Mouse (Mus musculus) embryonic facial prominence, embryonic 10.5 days (tissue): Measurements from ENCODE around the gene Unc13c. TPM values are rescaled to one million over a fixed set of nuclear protein-coding genes. Genes with fewer than 3 reads are reported as not detected.

Experiments used
- DNase-seq: peaks from one replicate; pipeline ENCODE4 v3.0.0-alpha.2; 2017; ENCODE audit warnings: low spot score
- H3K27ac ChIP-seq: fragments of 300-500 bp; sonication (generic); replicated peaks from 2 replicates; pipeline ENCODE4 v1.5.1; 2016; ENCODE audit warnings: mild to moderate bottlenecking
- H3K27me3 ChIP-seq: fragments of 300-500 bp; sonication (generic); replicated peaks from 2 replicates; pipeline ENCODE4 v1.6.1; 2016; ENCODE audit warnings: low read depth, mild to moderate bottlenecking; ENCODE audit not compliant: poor library complexity, severe bottlenecking
- H3K36me3 ChIP-seq: fragments of 300-500 bp; sonication (generic); replicated peaks from 2 replicates; pipeline ENCODE4 v1.6.1; 2016; ENCODE audit warnings: mild to moderate bottlenecking, moderate library complexity
- H3K4me1 ChIP-seq: fragments of 300-500 bp; sonication (generic); 2 replicates; pipeline ENCODE4 v1.6.1; 2016
- H3K4me3 ChIP-seq: fragments of 300-500 bp; sonication (generic); 2 replicates; pipeline ENCODE4 v1.5.1; 2016; ENCODE audit warnings: mild to moderate bottlenecking, moderate library complexity
- H3K9me3 ChIP-seq: fragments of 300-500 bp; sonication (generic); 2 replicates; pipeline ENCODE4 v1.6.1; 2016; ENCODE audit warnings: mild to moderate bottlenecking
- WGBS: fragments of 180-500 bp; shearing (Covaris S2); methylation state at CpG from one replicate; pipeline ENCODE4 v1.1.7; 2016; 5-methylcytosine and 5-hydroxymethylcytosine counted together
- polyA plus RNA-seq: library from polyadenylated mRNA; unstranded; fragments of >200 nt; fragmentation: Nextera tagmentation; extraction: Ambion mirVana; gene quantifications from 2 replicates; pipeline ENCODE4 v1.2.1, GENCODE M21; 2016

Unc13c gene
- polyA plus RNA-seq, 1 experiment from 2014 or later: 0.17 TPM

DNA sequence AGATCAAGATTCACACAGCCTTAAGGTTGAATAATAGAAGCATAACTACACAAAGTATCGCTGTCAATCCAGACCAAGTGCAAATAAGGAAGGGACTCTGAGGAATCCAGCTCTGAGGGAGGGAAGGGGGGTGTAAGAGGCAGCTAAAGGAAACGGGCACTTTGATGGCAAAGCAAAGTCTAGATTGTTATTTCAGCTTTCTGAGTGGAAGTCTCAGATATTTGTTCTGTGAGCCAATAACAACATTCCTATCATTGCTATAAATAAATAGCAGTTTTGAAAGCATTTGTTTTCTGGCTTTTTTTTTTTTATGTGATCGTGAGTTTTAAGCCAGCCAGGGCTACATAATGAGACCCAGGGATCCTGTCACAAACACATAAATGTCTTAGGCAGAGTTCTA is 114.5 kb downstream of the Unc13c start:
- Histone ChIP-seq H3K27me3 (no peaks in the 10 kb centered on the region), H3K27ac (no peak overlapping the region), H3K36me3 (no peaks in the 10 kb centered on the region), H3K9me3 (no peaks in the 10 kb centered on the region), H3K4me3 (no peak overlapping the region), H3K4me1 (no peaks in the 10 kb centered on the region)
- no peak for DNase-seq
- 63% methylated on average over 3 of the region's 3 CpGs for WGBS

DNA sequence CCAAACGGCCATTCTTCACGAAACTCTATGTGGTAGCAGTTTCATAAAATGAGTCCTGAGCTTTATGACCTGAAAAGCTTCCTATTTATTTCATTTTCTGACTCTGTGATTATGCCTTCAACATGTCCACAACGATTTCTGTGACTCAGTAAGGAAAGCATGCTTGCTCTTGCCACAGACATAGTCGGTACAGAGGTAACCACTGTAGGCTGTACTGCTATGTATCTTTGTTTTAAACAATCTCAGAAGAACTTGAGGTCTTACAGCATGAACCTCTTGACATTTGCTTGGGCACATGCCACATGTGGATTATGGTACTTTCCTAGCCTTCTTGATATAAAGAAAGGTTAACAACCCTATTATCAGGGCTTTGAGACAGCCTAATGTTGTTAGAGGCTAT is 162.1 kb downstream of the Unc13c start:
- DNase-seq: no peak
- Histone ChIP-seq H3K9me3 (no peaks in the 10 kb centered on the region), H3K4me3 (no peak overlapping the region), H3K36me3 (no peaks in the 10 kb centered on the region), H3K27me3 (no peaks in the 10 kb centered on the region), H3K27ac (no peak overlapping the region), H3K4me1 (no peaks in the 10 kb centered on the region)
- WGBS: 81% methylated on average over 4 of the region's 4 CpGs

DNA sequence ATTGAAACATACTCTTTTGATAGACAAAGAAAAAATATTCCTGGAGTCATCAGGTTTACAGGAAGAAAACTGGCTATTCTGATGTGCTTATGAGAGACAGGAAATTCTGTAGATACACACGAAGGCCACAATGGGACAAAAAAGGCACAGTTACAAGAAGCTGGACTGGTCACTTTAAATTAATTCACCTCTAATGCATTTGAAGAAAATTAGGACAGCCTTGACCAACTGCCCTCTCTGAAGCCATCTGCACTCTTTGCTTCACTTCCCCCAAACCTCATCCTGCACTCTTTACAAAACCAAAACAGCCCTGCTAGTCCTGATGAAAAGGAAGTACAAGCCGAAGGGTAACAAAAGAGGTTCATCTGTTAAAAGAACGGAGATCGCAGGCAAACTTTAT is 194.2 kb downstream of the Unc13c start:
- H3K4me1 ChIP-seq: no peaks in the 10 kb centered on the region
- no peaks in the 10 kb centered on the region for H3K27me3 ChIP-seq
- H3K4me3 ChIP-seq: no peak overlapping the region
- H3K27ac ChIP-seq: no peak overlapping the region
- no peaks in the 10 kb centered on the region for H3K36me3 ChIP-seq
- no peak for DNase-seq
- H3K9me3 ChIP-seq: no peaks in the 10 kb centered on the region
- 67% methylated on average over 4 of the region's 4 CpGs for WGBS

DNA sequence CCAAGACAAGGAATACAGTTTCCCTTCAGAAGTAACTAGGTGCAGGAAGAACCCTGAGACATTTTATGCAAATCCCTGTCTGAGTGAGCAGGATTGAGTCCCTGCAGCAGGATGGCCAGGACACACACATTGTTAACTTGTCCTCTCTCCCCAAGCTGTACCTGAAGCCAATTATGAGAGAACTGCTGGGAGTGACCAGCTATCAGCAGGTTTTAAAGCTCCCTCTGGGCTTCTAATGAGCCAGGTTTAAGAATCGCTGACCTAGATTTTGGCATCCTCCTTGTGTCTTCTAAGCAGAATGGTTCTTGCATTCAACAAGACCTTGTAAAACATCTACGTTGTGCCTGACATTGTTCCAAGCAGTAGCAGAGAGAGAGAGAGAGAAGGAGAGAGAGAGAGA is 213.6 kb downstream of the Unc13c start:
- no peak overlapping the region for H3K27ac ChIP-seq
- 90% methylated on average over 2 of the region's 2 CpGs for WGBS
- H3K4me3 ChIP-seq: no peak overlapping the region

DNA sequence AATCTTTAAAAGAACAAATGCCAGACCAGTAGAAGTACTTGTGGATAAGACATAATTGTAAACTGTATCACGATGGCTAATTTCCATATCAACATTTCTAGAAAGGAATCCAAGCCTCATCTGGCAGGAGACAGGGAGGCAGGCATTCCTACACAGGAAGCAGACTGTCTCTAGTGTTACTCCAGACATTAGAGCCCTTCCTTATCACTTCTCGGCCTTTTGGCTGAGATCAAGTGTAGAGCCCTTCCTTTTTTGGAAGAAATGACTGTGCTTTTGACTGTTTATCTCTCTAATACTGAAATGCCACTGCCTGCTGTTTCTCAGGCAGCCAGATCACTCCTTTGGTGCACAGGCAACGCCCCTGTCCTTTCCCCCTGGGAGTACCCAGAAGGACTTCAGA is 215.3 kb downstream of the Unc13c start:
- DNase-seq: no peak
- H3K36me3 ChIP-seq: no peaks in the 10 kb centered on the region
- H3K27me3 ChIP-seq: no peaks in the 10 kb centered on the region
- no peak overlapping the region for H3K27ac ChIP-seq
- no peaks in the 10 kb centered on the region for H3K9me3 ChIP-seq
- no peak overlapping the region for H3K4me3 ChIP-seq
- no peaks in the 10 kb centered on the region for H3K4me1 ChIP-seq
- 65% methylated on average over 3 of the region's 3 CpGs for WGBS

More for the DNA sequence above, 213.6 kb downstream of the Unc13c start:
- Histone ChIP-seq H3K27me3 (no peaks in the 10 kb centered on the region), H3K9me3 (no peaks in the 10 kb centered on the region), H3K36me3 (no peaks in the 10 kb centered on the region), H3K4me1 (no peaks in the 10 kb centered on the region)
- no peak for DNase-seq

DNA sequence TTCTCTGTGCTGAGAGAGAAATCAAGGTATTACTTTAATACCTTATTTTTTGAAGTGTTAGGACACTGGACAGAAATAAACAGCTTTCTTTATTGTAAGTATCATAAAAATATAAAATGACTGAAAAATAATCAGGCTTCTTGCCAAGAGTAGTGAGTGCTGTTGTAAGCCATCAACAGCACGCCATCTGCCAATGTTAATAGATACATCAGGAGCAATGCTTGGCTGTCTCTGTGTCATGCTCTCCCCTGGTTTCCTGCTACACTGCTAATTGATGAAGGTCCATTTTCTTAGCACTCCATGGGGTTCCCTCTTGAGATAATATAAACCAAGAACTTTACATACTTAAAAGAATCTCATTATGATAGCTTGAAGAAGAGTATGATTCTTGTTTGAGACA is 217.4 kb downstream of the Unc13c start:
- no peaks in the 10 kb centered on the region for H3K27me3 ChIP-seq
- no peak overlapping the region for H3K27ac ChIP-seq
- H3K4me1 ChIP-seq: no peaks in the 10 kb centered on the region
- H3K4me3 ChIP-seq: no peak overlapping the region
- DNase-seq: no peak
- H3K9me3 ChIP-seq: no peaks in the 10 kb centered on the region
- no peaks in the 10 kb centered on the region for H3K36me3 ChIP-seq
- whole genome bisulfite sequencing: 82% methylated on average over 1 of the region's 1 CpGs

DNA sequence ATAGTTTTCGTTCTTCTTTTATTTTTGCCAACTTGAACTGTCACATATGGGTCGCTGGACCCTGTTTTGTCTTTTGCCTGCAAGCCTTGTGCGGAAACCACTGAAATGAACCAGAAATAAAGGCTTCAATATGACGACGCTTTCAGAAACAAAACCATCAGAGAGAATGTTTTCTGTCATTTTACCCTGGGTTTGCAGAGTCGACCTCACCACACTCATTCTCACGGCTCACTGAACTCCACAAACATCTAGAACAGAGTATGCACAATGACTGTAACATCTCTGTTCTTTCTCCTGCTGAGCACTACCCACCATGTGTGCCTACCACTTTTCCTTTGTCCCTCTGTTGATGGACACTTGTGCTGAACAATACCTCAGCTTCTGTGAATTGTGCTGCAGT is 234.3 kb downstream of the Unc13c start:
- Histone ChIP-seq H3K27me3 (no peaks in the 10 kb centered on the region), H3K36me3 (no peaks in the 10 kb centered on the region), H3K9me3 (no peaks in the 10 kb centered on the region), H3K4me3 (no peak overlapping the region), H3K27ac (no peak overlapping the region), H3K4me1 (no peaks in the 10 kb centered on the region)
- 85% methylated on average over 7 of the region's 7 CpGs for whole genome bisulfite sequencing
- DNase-seq: no peak

DNA sequence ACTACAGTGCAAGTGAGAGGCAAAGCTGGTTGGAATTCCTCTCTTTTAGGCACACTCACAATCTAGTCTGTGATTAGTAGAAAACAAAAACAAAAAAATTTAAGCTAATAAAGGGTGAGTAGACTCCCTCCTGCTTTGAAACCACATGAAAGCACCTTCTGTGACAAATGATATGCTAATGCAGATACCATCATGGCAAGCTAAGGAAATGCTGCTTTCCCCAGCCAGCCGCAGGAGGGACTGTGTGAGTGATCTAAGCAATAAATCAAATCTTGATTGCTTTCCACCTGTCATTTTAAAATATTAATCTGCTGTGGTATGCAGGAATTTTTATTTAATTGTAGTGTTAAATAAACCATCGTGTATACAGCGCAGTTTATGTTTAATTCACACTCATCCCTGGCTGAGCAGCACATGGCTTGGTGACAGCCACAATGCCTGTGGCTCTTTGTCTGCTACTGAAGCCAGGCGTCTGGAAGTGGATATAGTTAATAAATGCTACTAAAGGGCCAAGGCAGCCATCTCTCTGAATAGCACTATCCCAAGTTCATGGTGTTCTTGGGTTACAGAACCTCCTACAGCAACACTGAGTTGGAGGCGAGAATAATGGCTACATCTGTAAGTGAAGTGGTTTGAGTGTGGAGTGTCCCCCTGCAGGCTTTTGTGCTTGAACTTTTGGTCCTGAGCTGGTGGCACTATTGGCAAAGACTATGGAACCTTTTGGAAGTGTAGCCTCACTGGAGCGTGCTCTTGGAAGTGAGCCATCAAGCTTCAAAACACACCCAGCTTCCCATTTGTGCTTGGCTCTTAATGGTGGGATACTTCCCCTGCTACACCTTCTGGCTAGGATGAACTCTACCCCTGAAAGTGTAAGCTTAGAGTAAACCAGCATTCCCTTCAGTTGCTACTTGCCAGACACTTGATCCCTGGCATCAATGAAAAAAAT is 242.8 kb downstream of the Unc13c start:
- Histone ChIP-seq H3K27ac (no peak overlapping the region), H3K4me3 (no peak overlapping the region), H3K4me1 (no peaks in the 10 kb centered on the region), H3K27me3 (no peaks in the 10 kb centered on the region), H3K36me3 (no peaks in the 10 kb centered on the region), H3K9me3 (no peaks in the 10 kb centered on the region)
- 83% methylated on average over 6 of the region's 6 CpGs for whole genome bisulfite sequencing
- DNase-seq: no peak

DNA sequence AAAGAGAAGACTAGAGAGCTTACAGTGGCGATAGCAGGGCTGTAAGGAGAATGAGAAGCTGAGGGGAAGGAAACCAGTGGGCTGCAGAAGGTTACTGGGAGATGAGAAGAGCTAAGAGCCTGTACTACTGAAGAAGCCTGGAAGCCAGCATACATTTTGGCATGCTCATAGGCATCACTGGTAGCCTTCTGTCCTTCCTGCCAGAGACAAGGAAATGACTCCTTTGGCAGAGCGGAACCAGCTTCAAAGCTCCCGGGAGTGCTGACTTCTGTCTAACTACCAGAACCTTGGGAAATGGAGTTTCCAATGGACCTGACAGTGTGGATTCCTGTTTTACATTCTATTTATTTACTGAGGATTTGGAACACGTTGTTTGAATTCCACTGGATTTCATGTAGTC is 244.0 kb downstream of the Unc13c start:
- H3K36me3 ChIP-seq: no peaks in the 10 kb centered on the region
- no peak overlapping the region for H3K4me3 ChIP-seq
- H3K9me3 ChIP-seq: no peaks in the 10 kb centered on the region
- no peak overlapping the region for H3K27ac ChIP-seq
- WGBS: 90% methylated on average over 4 of the region's 4 CpGs
- H3K4me1 ChIP-seq: no peaks in the 10 kb centered on the region
- H3K27me3 ChIP-seq: no peaks in the 10 kb centered on the region
- DNase-seq: no peak

DNA sequence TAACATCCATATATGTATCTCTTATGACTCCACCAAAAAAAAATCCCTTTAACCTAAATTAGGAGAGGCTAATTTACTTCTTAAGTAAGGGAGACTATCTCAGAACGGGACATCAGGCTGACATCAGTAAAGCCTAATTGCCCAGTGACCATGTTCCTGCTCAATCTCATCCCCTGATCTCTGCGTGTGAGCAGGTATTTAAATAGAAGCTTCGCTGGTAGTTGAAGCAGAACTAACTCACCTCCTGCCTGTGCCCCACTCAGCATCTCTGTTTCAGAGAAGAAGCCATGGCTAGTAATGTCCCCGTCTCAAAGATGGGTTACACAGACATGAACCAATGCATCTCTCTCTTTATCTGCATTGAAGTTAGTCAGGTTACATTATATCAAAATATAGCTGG is 255.3 kb downstream of the Unc13c start:
- no peak for DNase-seq
- WGBS: 43% methylated on average over 4 of the region's 4 CpGs
- Histone ChIP-seq H3K27me3 (no peaks in the 10 kb centered on the region), H3K27ac (no peak overlapping the region), H3K36me3 (no peaks in the 10 kb centered on the region), H3K4me3 (no peak overlapping the region), H3K4me1 (peaks cover 26% of the 10 kb centered on the region), H3K9me3 (no peaks in the 10 kb centered on the region)

DNA sequence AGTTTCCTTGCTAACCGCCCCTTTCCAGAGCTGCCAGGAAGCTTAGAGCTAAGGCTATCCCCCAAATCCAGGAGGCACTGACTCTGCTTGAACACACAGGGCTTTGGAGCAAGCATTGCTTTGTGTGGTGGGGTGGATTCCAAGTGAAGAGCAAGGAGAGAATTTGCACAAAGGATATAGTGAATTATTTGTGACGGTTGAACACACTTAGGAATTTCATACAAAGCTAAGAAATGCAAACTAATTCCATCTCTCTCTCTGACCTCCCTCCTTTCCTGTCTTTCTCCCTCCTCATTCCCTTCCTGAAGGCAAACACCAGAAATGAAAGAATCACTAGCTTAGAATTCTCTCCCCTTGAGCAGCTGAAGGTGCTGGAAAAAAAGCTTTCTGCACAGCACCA is 271.7 kb downstream of the Unc13c start:
- Histone ChIP-seq H3K4me3 (no peak overlapping the region), H3K4me1 (no peaks in the 10 kb centered on the region), H3K9me3 (no peaks in the 10 kb centered on the region), H3K36me3 (no peaks in the 10 kb centered on the region), H3K27me3 (no peaks in the 10 kb centered on the region), H3K27ac (no peak overlapping the region)
- DNase-seq: no peak
- 69% methylated on average over 2 of the region's 2 CpGs for WGBS

DNA sequence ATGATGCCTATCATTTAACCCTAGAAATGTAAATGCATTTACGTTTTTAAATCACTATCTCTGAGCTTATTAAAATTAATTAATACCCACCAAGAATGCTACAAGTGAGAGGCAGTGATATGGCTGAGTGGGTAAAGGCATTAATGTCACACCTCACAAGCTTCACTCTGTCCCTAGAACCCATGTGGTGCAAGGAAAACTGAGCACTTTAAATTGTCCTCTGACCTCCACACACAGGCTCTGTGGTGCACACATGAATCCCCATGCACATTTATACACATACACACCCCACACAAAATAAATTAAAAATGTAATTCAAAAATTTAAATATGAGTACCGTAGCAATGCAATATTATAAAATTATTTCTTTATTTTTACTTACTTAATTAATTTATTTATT is 287.2 kb downstream of the Unc13c start:
- Histone ChIP-seq H3K4me3 (no peak overlapping the region), H3K4me1 (peaks cover 3% of the 10 kb centered on the region; the same call in 1 of the 2 replicates), H3K27ac (no peak overlapping the region), H3K9me3 (no peaks in the 10 kb centered on the region), H3K36me3 (no peaks in the 10 kb centered on the region), H3K27me3 (no peaks in the 10 kb centered on the region)
- DNase-seq: no peak
- WGBS: 82% methylated on average over 2 of the region's 2 CpGs
